Mouse (Mus musculus) limb, embryonic 15.5 days (tissue): Measurements from ENCODE around the gene Pcdh7. TPM values are rescaled to one million over a fixed set of nuclear protein-coding genes. Genes with fewer than 3 reads are reported as not detected.

Experiments used
- ATAC-seq: fragments of 200-750 bp; cut with Nextera tagmentation; 2 replicates; pipeline ENCODE4 v1.8.0; 2017; ENCODE audit warnings: low read depth, moderate TSS enrichment; ENCODE audit not compliant: insufficient number of reproducible peaks, low FRiP score, low TSS enrichment
- H3K27ac ChIP-seq: fragments of 300-500 bp; sonication (generic); 2 replicates; pipeline ENCODE4 v1.5.1; 2015; ENCODE audit warnings: moderate library complexity, mild to moderate bottlenecking, inconsistent platforms
- H3K27me3 ChIP-seq: fragments of 300-500 bp; sonication (generic); 2 replicates; pipeline ENCODE4 v1.6.1; 2015; ENCODE audit warnings: inconsistent platforms
- H3K36me3 ChIP-seq: fragments of 300-500 bp; sonication (generic); 2 replicates; pipeline ENCODE4 v1.6.1; 2015; ENCODE audit warnings: inconsistent platforms
- H3K4me1 ChIP-seq: fragments of 300-500 bp; sonication (generic); 2 replicates; pipeline ENCODE4 v1.6.1; 2015; ENCODE audit warnings: inconsistent platforms
- H3K4me2 ChIP-seq: fragments of 300-500 bp; sonication (generic); 2 replicates; pipeline ENCODE4 v1.6.1; 2015; ENCODE audit warnings: mild to moderate bottlenecking, inconsistent platforms
- H3K4me3 ChIP-seq: fragments of 300-500 bp; sonication (generic); 2 replicates; pipeline ENCODE4 v1.5.1; 2015; ENCODE audit warnings: mild to moderate bottlenecking, inconsistent platforms
- H3K9ac ChIP-seq: fragments of 300-500 bp; sonication (generic); 2 replicates; pipeline ENCODE4 v1.6.1; 2015; ENCODE audit warnings: inconsistent platforms
- H3K9me3 ChIP-seq: fragments of 300-500 bp; sonication (generic); 2 replicates; pipeline ENCODE4 v1.6.1; 2016; ENCODE audit warnings: inconsistent platforms
- WGBS: fragments of 180-500 bp; shearing (Covaris S2); methylation state at CpG from one replicate; pipeline ENCODE4 v1.1.7; 2015; 5-methylcytosine and 5-hydroxymethylcytosine counted together
- polyA plus RNA-seq: library from polyadenylated mRNA; unstranded; fragments of >200 nt; fragmentation: Nextera tagmentation; extraction: Ambion mirVana; gene quantifications from 2 replicates; pipeline ENCODE4 v1.2.1, GENCODE M21; 2015

The Pcdh7 gene
- polyA plus RNA-seq, 1 experiment from 2014 or later = 8.9 TPM

DNA sequence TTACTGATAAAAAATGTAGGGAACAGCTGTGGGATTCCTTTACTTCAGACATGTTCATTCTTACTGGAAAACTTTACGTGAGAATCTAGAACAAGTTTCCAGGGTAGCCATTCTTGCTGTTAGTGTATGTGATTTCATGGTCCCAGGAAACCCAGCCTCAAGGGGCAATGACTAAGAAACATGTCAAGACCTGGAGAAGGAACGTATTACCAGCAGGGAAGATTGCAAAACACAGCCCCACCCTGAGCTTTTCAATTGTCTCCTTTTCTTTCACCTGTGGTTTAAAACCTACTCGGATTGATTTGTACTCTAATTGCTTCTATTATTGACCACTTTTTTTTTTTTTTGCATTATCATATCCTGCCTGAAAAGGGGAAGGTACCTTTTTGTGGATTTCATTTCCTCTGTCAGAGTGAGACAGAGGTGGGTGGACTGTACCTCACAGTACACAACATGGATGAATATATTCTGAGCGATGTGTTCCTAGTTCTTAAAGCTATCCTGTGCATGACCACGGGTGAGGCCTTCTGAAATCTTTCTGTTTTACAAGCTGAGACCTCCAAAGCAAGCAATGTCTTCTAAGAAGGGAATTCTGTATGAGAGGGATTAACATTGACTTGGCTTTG is 98.3 kb downstream of the Pcdh7 start:
- WGBS = 63% methylated on average over 5 of the region's 5 CpGs
- Histone ChIP-seq H3K27ac (no peak overlapping the region), H3K4me2 (no peak overlapping the region), H3K36me3 (no peaks in the 10 kb centered on the region), H3K27me3 (no peaks in the 10 kb centered on the region), H3K4me1 (no peaks in the 10 kb centered on the region), H3K9ac (no peak overlapping the region), H3K4me3 (no peak overlapping the region), H3K9me3 (no peaks in the 10 kb centered on the region)
- ATAC-seq = no peak

- H3K9me3 ChIP-seq = no peaks in the 10 kb centered on the region
- WGBS = 51% methylated on average over 2 of the region's 2 CpGs
- no peaks in the 10 kb centered on the region for H3K36me3 ChIP-seq
- ATAC-seq = no peak
- H3K4me3 ChIP-seq = no peak overlapping the region
- no peaks in the 10 kb centered on the region for H3K27me3 ChIP-seq
- no peak overlapping the region for H3K27ac ChIP-seq
- H3K4me2 ChIP-seq = no peak overlapping the region
- H3K4me1 ChIP-seq = no peaks in the 10 kb centered on the region
- H3K9ac ChIP-seq = no peak overlapping the region
Measured at GRCm38 (mm10) chr5:57819788-57820187, 102.0 kb downstream of the Pcdh7 start.

DNA sequence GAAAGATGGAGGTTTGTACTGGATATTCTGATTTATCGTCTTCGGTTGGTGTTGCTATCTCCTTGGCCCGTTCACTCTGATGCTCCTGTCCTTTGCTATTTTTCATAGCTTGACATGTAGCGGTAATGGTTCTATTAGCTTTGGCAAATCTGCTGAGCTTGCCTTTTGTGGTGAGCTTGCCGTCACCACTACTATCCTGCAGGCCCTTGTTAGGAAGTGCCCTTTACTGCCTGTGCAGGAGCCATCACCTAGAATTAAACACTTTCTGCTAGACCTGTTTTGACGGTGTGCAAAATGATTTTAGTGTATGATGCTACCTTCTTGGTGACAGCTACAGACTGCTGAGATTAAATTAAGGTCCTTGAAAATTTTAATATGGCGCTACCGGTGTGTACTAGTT is 103.3 kb downstream of the Pcdh7 start:
- no peak overlapping the region for H3K9ac ChIP-seq
- H3K27me3 ChIP-seq = no peaks in the 10 kb centered on the region
- no peaks in the 10 kb centered on the region for H3K9me3 ChIP-seq
- H3K4me2 ChIP-seq = no peak overlapping the region
- H3K27ac ChIP-seq = no peak overlapping the region
- H3K4me1 ChIP-seq = no peaks in the 10 kb centered on the region
- H3K4me3 ChIP-seq = no peak overlapping the region
- whole genome bisulfite sequencing = 84% methylated on average over 8 of the region's 8 CpGs
- H3K36me3 ChIP-seq = no peaks in the 10 kb centered on the region
- ATAC-seq = no peak

DNA sequence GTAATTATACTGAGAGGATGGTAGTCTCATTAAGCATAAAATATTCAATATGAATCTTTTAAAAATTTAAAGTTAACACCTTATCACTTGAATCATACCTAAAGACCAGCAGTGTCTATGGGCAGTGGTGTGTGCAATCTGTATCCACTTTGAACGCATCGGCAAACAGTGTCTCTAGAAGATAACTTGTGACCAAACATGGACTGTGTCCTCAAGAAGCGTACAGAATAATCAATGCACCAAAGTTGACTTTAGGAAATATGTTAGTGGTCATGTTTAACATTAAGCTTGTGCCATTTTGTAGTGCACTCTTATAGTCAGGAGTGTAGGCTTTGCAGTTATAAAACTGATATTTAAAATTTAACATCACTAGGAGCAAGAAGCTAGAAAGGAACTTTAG is 110.7 kb downstream of the Pcdh7 start:
- H3K27ac ChIP-seq = no peak overlapping the region
- H3K4me2 ChIP-seq = no peak overlapping the region
- H3K36me3 ChIP-seq = no peaks in the 10 kb centered on the region
- no peak overlapping the region for H3K4me3 ChIP-seq
- no peaks in the 10 kb centered on the region for H3K27me3 ChIP-seq
- no peak overlapping the region for H3K9ac ChIP-seq
- 97% methylated on average over 3 of the region's 3 CpGs for WGBS
- H3K4me1 ChIP-seq = no peaks in the 10 kb centered on the region
- H3K9me3 ChIP-seq = no peaks in the 10 kb centered on the region
- ATAC-seq = no peak

DNA sequence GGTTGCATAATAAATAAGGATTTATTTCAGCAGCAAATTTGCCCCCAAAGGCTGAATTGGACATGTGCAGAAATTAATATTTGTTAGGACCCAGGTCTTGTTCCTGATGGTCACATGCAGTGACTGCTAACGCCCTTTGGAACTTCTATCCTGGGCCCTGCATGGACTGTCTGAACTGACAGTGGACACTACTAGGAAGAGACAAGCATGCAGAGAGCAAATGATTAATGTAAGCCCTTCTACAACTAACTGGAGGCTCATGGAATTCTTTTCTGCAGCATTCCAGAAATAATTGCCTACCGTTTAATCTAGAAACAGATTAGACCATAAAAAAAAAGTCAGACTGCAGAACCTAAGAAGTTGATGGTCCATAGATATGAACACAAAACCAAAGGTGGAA is 119.4 kb downstream of the Pcdh7 start:
- no peak overlapping the region for H3K4me3 ChIP-seq
- WGBS = 34% methylated on average over 2 of the region's 2 CpGs
- H3K36me3 ChIP-seq = no peaks in the 10 kb centered on the region
- H3K9ac ChIP-seq = no peak overlapping the region
- no peaks in the 10 kb centered on the region for H3K4me1 ChIP-seq
- H3K9me3 ChIP-seq = no peaks in the 10 kb centered on the region
- no peak overlapping the region for H3K4me2 ChIP-seq
- H3K27me3 ChIP-seq = no peaks in the 10 kb centered on the region
- no peak for ATAC-seq
- no peak overlapping the region for H3K27ac ChIP-seq

DNA sequence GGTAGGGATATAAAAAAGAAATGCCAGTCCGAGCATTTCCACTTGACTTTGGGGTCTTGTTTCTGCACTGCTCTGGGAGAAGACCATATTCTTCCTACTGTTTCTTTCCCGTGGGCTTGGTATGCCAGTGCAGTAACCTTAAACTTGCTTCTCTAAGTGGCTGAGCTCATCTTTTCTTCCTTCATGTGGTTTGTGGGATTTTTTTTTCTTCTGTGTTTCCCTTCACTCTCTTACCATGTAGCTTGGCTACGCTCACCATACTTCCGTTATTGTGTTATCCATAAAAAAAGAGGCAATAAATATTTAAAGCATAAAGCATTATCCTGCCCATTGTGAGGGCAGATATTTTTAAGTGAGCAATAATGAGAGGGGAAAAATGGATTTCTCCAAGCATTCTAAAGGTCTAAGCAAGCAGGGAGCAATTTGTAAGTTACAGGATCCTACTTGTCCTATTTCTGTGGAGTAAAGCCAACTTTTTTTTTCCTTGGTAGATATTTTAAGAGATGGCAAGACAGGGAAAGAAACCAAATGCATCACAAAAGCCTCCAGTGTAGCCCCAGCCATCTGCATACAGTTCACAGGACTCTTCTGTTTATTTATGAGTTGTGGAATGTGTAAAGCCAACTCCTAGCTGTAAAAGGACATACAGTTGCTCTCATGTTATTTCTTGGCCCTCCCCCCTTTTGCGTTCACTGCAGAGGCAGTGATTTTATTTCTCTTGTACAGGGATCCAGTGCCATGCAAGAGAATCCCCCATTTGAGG is 123.8 kb downstream of the Pcdh7 start:
- WGBS = 46% methylated on average over 5 of the region's 5 CpGs
- no peaks in the 10 kb centered on the region for H3K9me3 ChIP-seq
- ATAC-seq = no peak

GRCm38 (mm10) chr5:57847500-57847899 is 129.7 kb downstream of the Pcdh7 start:
- Histone ChIP-seq H3K9me3 (no peaks in the 10 kb centered on the region), H3K9ac (no peak overlapping the region), H3K4me2 (no peak overlapping the region), H3K4me3 (no peak overlapping the region), H3K27me3 (no peaks in the 10 kb centered on the region), H3K27ac (no peak overlapping the region), H3K4me1 (no peaks in the 10 kb centered on the region), H3K36me3 (no peaks in the 10 kb centered on the region)
- 49% methylated on average over 3 of the region's 3 CpGs for WGBS
- no peak for ATAC-seq

More for the DNA sequence above, 123.8 kb downstream of the Pcdh7 start:
- Histone ChIP-seq H3K36me3 (no peaks in the 10 kb centered on the region), H3K9ac (no peak overlapping the region), H3K27ac (no peak overlapping the region), H3K4me3 (no peak overlapping the region), H3K4me2 (no peak overlapping the region), H3K27me3 (no peaks in the 10 kb centered on the region), H3K4me1 (no peaks in the 10 kb centered on the region)

GRCm38 (mm10) chr5:57850111-57850510 is 132.3 kb downstream of the Pcdh7 start:
- no peaks in the 10 kb centered on the region for H3K9me3 ChIP-seq
- H3K27me3 ChIP-seq = no peaks in the 10 kb centered on the region
- no peak overlapping the region for H3K27ac ChIP-seq
- H3K9ac ChIP-seq = no peak overlapping the region
- no peak overlapping the region for H3K4me2 ChIP-seq
- WGBS = 81% methylated on average over 2 of the region's 2 CpGs
- ATAC-seq = no peak
- H3K36me3 ChIP-seq = no peaks in the 10 kb centered on the region
- no peak overlapping the region for H3K4me3 ChIP-seq
- H3K4me1 ChIP-seq = no peaks in the 10 kb centered on the region

DNA sequence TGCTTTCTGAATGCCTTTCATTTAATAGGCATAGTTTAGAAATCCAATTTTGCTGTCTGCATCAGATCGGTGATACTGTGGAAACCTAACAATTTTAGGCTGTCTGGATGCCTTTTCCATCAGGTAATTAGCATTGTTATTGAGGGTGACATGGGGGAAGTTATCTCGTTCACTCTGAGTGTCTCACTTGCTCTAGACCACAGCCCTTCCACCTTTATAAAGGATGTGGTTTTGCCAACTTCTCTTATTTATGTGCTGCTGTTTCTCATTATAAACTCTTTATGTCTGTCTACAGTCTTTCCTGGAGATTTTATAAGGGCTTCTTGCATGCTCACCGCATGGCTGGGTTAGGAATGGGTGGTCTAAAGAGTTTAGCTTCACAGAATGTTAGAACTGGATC is 139.5 kb downstream of the Pcdh7 start:
- Histone ChIP-seq H3K9ac (no peak overlapping the region), H3K9me3 (no peaks in the 10 kb centered on the region), H3K36me3 (no peaks in the 10 kb centered on the region), H3K27me3 (no peaks in the 10 kb centered on the region), H3K4me3 (no peak overlapping the region), H3K4me2 (no peak overlapping the region), H3K4me1 (no peaks in the 10 kb centered on the region), H3K27ac (no peak overlapping the region)
- 20% methylated on average over 3 of the region's 3 CpGs for WGBS
- ATAC-seq = no peak

DNA sequence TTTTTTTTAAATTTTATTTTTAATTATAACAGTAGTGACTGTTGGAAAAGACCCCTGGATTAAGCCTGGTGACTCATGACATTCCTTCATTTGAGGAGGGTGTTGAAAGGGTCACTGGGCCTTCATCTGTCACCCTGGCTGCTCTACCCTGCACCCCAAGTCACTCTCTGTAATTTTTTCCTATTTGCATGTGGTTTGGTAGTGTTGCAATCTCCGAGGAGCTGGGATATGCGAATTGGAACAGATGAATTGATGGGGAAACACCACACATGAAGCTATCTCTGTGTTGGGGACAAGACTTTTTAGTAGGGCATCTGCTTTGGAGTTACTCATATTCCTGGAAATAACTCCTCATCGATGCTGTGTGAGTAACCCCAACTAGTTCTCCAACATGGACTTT is 146.5 kb downstream of the Pcdh7 start:
- Histone ChIP-seq H3K4me3 (no peak overlapping the region), H3K27ac (no peak overlapping the region), H3K4me2 (no peak overlapping the region), H3K4me1 (peaks cover 2% of the 10 kb centered on the region; the same call in 1 of the 2 replicates), H3K27me3 (no peaks in the 10 kb centered on the region), H3K9me3 (no peaks in the 10 kb centered on the region), H3K9ac (no peak overlapping the region), H3K36me3 (no peaks in the 10 kb centered on the region)
- 89% methylated on average over 3 of the region's 3 CpGs for WGBS
- ATAC-seq = no peak

GRCm38 (mm10) chr5:57865256-57865655 is 147.5 kb downstream of the Pcdh7 start:
- Histone ChIP-seq H3K27ac (no peak overlapping the region), H3K27me3 (no peaks in the 10 kb centered on the region), H3K36me3 (no peaks in the 10 kb centered on the region), H3K9ac (no peak overlapping the region), H3K9me3 (no peaks in the 10 kb centered on the region), H3K4me2 (no peak overlapping the region), H3K4me1 (peaks cover 2% of the 10 kb centered on the region; the same call in 1 of the 2 replicates), H3K4me3 (no peak overlapping the region)
- WGBS = 53% methylated on average over 3 of the region's 3 CpGs
- no peak for ATAC-seq

GRCm38 (mm10) chr5:57866097-57866496 is 148.3 kb downstream of the Pcdh7 start:
- Histone ChIP-seq H3K27ac (no peak overlapping the region), H3K4me3 (no peak overlapping the region), H3K4me1 (peaks cover 2% of the 10 kb centered on the region; the same call in 1 of the 2 replicates), H3K9me3 (no peaks in the 10 kb centered on the region), H3K36me3 (no peaks in the 10 kb centered on the region), H3K4me2 (no peak overlapping the region), H3K27me3 (no peaks in the 10 kb centered on the region), H3K9ac (no peak overlapping the region)
- ATAC-seq = no peak
- WGBS = 79% methylated on average over 1 of the region's 1 CpGs
